Comparison of ENCODE assay signal across 21 mouse cellular contexts in the genomic region with DNA sequence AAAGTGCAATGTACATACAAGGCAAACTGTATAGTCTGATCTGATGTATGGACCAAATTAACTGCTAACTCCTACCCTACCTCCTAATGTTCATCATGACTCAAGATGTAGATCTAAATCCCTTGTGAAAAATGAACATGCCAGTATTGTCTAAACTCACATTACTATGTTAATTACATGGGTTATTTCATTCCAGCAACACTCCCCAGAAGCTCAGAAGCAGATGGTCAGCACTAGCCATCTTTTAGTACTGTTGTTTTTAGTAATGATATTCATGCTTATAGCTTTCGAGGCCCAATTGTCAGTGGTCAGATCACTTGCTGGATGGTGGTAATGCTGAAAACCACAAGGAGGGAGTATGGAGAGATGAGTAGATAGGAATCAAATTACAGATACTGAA.
A peak's percentile ranks its signal among the peaks of the same experiment; 100 is the strongest.
DNase-seq lines count a peak whose midpoint lies in the region; ATAC-seq and TF ChIP-seq lines count a peak whose summit lies in the region.
"Had no signal": no experiment of that assay in that cellular context is flagged by ENCODE, and none has a peak within 500 bp of the region (broad histone marks: within the 10 kb centered on the region; RNA-seq: fewer than 3 reads in every experiment).

No protein-coding gene starts in this region.

- ATAC-seq in forebrain, embryonic 15.5 days (replicated peaks): peak; percentile 63
- no peak for ATAC-seq in forebrain, embryonic 12.5 days (ENCODE audit: low FRiP score)
- no peak for ATAC-seq in intestine, postnatal 0 days
- no peak for ATAC-seq in intestine, embryonic 15.5 days
- no peak for ATAC-seq in neural tube, embryonic 13.5 days (ENCODE audit: low read depth)
- ATAC-seq: midbrain, embryonic 15.5 days had no signal

- H3K4me1 ChIP-seq in forebrain, embryonic 15.5 days: peaks cover 14% of the 10 kb centered on the region
- H3K4me1 ChIP-seq in forebrain, embryonic 12.5 days: no peaks in the 10 kb centered on the region
- H3K4me1 ChIP-seq in intestine, postnatal 0 days (replicated peaks; ENCODE audit: control insufficient read depth, insufficient read depth, low read length): no peaks in the 10 kb centered on the region
- H3K4me1 ChIP-seq in intestine, embryonic 15.5 days (replicated peaks): no peaks in the 10 kb centered on the region
- peaks cover 19% of the 10 kb centered on the region for H3K4me1 ChIP-seq in neural tube, embryonic 13.5 days (replicated peaks)
- H3K4me1 ChIP-seq: liver, embryonic 15.5 days; megakaryocyte, embryonic 14.5 days had no signal

- 0 out of 2 replicates have a peak, but pooled peaks have one; percentile 7 for TF ChIP-seq CTCF in intestine, postnatal 0 days (IDR thresholded peaks at IDR 0.05; ENCODE audit: low read depth)

- DNase-seq in 416B (ENCODE audit: low read depth): peak; percentile 42
- DNase-seq in left cerebral cortex, postnatal 25 days (ENCODE audit: low spot score in 2 of 2): no peak
- DNase-seq: adrenal gland, postnatal 10 days; B cell, adult 2 months; cerebellum, adult 8-10 months; kidney, adult 11 months; liver; lung, postnatal 36 days; thymus, postnatal 14 days had no signal

- 0 out of 2 replicates have a peak overlapping the region, but pooled peaks have one; percentile 31 for H3K27ac ChIP-seq in forebrain, embryonic 15.5 days (replicated peaks)
- H3K27ac ChIP-seq in forebrain, embryonic 12.5 days: no peak overlapping the region
- H3K27ac ChIP-seq in intestine, postnatal 0 days (ENCODE audit: low read depth, low read length): no peak overlapping the region
- H3K27ac ChIP-seq in intestine, embryonic 15.5 days: no peak overlapping the region
- H3K27ac ChIP-seq in neural tube, embryonic 13.5 days (replicated peaks): peak overlapping the region; percentile 42; the same call in 1 of the 2 replicates
- H3K27ac ChIP-seq: kidney, postnatal 0 days; left cerebral cortex, adult 2 months; limb, embryonic 10.5 days; liver, embryonic 15.5 days; lung, embryonic 15.5 days; midbrain, embryonic 15.5 days had no signal

- no peaks in the 10 kb centered on the region for H3K27me3 ChIP-seq in forebrain, embryonic 15.5 days
- H3K27me3 ChIP-seq in forebrain, embryonic 12.5 days: no peaks in the 10 kb centered on the region
- no peaks in the 10 kb centered on the region for H3K27me3 ChIP-seq in intestine, postnatal 0 days (replicated peaks; ENCODE audit: control insufficient read depth, insufficient read depth, low read length)
- H3K27me3 ChIP-seq in intestine, embryonic 15.5 days (replicated peaks): no peaks in the 10 kb centered on the region
- H3K27me3 ChIP-seq in neural tube, embryonic 13.5 days: no peaks in the 10 kb centered on the region
- H3K27me3 ChIP-seq: liver, embryonic 15.5 days; lung, embryonic 15.5 days; megakaryocyte, embryonic 14.5 days; midbrain, embryonic 15.5 days had no signal

- H3K36me3 ChIP-seq in forebrain, embryonic 15.5 days: no peaks in the 10 kb centered on the region
- H3K36me3 ChIP-seq in forebrain, embryonic 12.5 days (replicated peaks): no peaks in the 10 kb centered on the region
- no peaks in the 10 kb centered on the region for H3K36me3 ChIP-seq in intestine, postnatal 0 days (ENCODE audit: control insufficient read depth, insufficient read depth)
- H3K36me3 ChIP-seq in intestine, embryonic 15.5 days: no peaks in the 10 kb centered on the region
- no peaks in the 10 kb centered on the region for H3K36me3 ChIP-seq in neural tube, embryonic 13.5 days
- H3K36me3 ChIP-seq: limb, embryonic 10.5 days; liver, embryonic 15.5 days; lung, embryonic 15.5 days; midbrain, embryonic 15.5 days had no signal

- no peak overlapping the region for H3K9ac ChIP-seq in forebrain, embryonic 15.5 days (replicated peaks)
- H3K9ac ChIP-seq in forebrain, embryonic 12.5 days: no peak overlapping the region
- no peak overlapping the region for H3K9ac ChIP-seq in intestine, postnatal 0 days (ENCODE audit: low read depth, low read length)
- H3K9ac ChIP-seq in intestine, embryonic 15.5 days: no peak overlapping the region
- no peak overlapping the region for H3K9ac ChIP-seq in neural tube, embryonic 13.5 days
- H3K9ac ChIP-seq: liver, embryonic 15.5 days; lung, embryonic 15.5 days; midbrain, embryonic 15.5 days had no signal

- no peak overlapping the region for H3K4me2 ChIP-seq in forebrain, embryonic 15.5 days (replicated peaks)
- no peak overlapping the region for H3K4me2 ChIP-seq in forebrain, embryonic 12.5 days
- no peak overlapping the region for H3K4me2 ChIP-seq in intestine, postnatal 0 days (replicated peaks; ENCODE audit: low read depth)
- H3K4me2 ChIP-seq in intestine, embryonic 15.5 days (replicated peaks): no peak overlapping the region
- H3K4me2 ChIP-seq in neural tube, embryonic 13.5 days: no peak overlapping the region
- H3K4me2 ChIP-seq: liver, embryonic 15.5 days; midbrain, embryonic 15.5 days had no signal

- no peak overlapping the region for H3K4me3 ChIP-seq in forebrain, embryonic 15.5 days
- no peak overlapping the region for H3K4me3 ChIP-seq in forebrain, embryonic 12.5 days (replicated peaks)
- no peak overlapping the region for H3K4me3 ChIP-seq in intestine, postnatal 0 days (ENCODE audit: low read depth, low read length)
- no peak overlapping the region for H3K4me3 ChIP-seq in intestine, embryonic 15.5 days (replicated peaks)
- no peak overlapping the region for H3K4me3 ChIP-seq in neural tube, embryonic 13.5 days
- H3K4me3 ChIP-seq: left cerebral cortex, adult 2 months; limb, embryonic 10.5 days; liver, embryonic 15.5 days; lung, embryonic 15.5 days; megakaryocyte, embryonic 14.5 days; midbrain, embryonic 15.5 days had no signal

- 38% methylated on average over 1 of the region's 1 CpGs for WGBS in forebrain, embryonic 15.5 days
- 67% methylated on average over 1 of the region's 1 CpGs for WGBS in forebrain, embryonic 12.5 days
- 58% methylated on average over 1 of the region's 1 CpGs for WGBS in intestine, postnatal 0 days
- WGBS in intestine, embryonic 15.5 days: 44% methylated on average over 1 of the region's 1 CpGs
- 35% methylated on average over 1 of the region's 1 CpGs for WGBS in neural tube, embryonic 13.5 days

- intact Hi-C loops in left cerebral cortex, postnatal 25 days (cut with DNase I): no loop called here

- no peaks in the 10 kb centered on the region for H3K9me3 ChIP-seq in forebrain, embryonic 15.5 days
- H3K9me3 ChIP-seq in forebrain, embryonic 12.5 days: no peaks in the 10 kb centered on the region
- H3K9me3 ChIP-seq in intestine, postnatal 0 days (ENCODE audit: control insufficient read depth): no peaks in the 10 kb centered on the region
- H3K9me3 ChIP-seq in intestine, embryonic 15.5 days: no peaks in the 10 kb centered on the region
- H3K9me3 ChIP-seq in neural tube, embryonic 13.5 days: no peaks in the 10 kb centered on the region
- H3K9me3 ChIP-seq: limb, embryonic 10.5 days; liver, embryonic 15.5 days; lung, embryonic 15.5 days; megakaryocyte, embryonic 14.5 days; midbrain, embryonic 15.5 days had no signal

Comparison
In these comparisons a context has a peak if more than half of its experiments do, and no peak if none do; other contexts are left out.
1. H3K27ac ChIP-seq: peak in forebrain, embryonic 15.5 days (single experiment) and neural tube, embryonic 13.5 days (single experiment); none in forebrain, embryonic 12.5 days (single experiment), intestine, postnatal 0 days (single experiment) and intestine, embryonic 15.5 days (single experiment).